Mouse (Mus musculus) layer of hippocampus, adult 2 months (tissue): ENCODE measurements around the gene Tkt. TPM values are rescaled to one million over a fixed set of nuclear protein-coding genes. Genes with fewer than 3 reads are reported as not detected.
"Not testable (repeated sequence)": the region's sequence is repeated elsewhere in the genome, so short reads cannot be mapped to it uniquely, and the experiment has no call there.

Experiments used
- DNase-seq, 2 experiments: peaks; one replicate each; pipeline ENCODE4 v3.0.0; 2022; ENCODE audit warnings: low spot score in 2 of 2
- H3K27ac ChIP-seq: fragments of 200-600 bp; 2 replicates; pipeline ENCODE4 v1.8.1; 2022
- H3K4me3 ChIP-seq: fragments of 200-600 bp; 2 replicates; pipeline ENCODE4 v1.8.1; 2022; ENCODE audit warnings: mild to moderate bottlenecking
- CTCF ChIP-seq: fragments of 200-600 bp; conservative IDR thresholded peaks from 2 replicates; pipeline ENCODE4 v1.8.1; 2022; ENCODE audit warnings: antibody characterized with exemption, mild to moderate bottlenecking, moderate library complexity
- total RNA-seq, 2 experiments: library from RNA; stranded (reverse); gene quantifications; 2 replicates each; pipeline ENCODE4 v1.2.3; 2021

The Tkt gene
- total RNA-seq, 2 experiments from 2014 or later: 162 to 164 TPM

DNA sequence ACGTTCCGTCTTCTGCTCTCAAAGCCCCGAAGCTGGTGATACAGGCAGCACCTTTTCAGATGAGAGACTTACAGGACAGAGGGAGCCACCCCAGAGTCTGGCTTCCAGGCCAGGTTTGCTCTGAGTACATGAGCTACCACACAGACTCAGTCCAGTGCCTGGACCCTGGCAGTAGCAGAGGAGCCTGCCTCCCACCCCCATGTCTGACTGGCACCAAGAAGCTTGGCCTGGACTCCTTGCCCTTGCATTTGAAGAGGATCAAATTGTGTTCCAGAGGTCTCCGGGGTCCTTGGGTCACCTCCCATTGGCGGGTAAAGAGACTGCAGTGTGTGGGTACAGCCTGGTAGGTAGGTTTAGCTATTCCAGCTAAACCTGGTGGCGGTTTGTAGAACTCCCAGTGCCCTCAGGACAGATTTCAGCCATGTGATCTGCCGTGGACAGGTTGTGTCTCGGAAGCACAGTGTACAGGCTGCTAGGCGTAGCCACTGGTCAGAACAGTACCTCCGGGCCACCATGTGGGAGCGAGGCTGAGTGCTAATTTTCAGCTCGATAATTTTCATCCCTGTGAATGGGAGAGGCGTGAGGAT is 12.7 kb downstream of the Tkt start:
- H3K27ac ChIP-seq: no peak overlapping the region
- peak; percentile 17; the same call in 1 of the 2 replicates for TF ChIP-seq CTCF
- H3K4me3 ChIP-seq: no peak overlapping the region
- DNase-seq: no peak

DNA sequence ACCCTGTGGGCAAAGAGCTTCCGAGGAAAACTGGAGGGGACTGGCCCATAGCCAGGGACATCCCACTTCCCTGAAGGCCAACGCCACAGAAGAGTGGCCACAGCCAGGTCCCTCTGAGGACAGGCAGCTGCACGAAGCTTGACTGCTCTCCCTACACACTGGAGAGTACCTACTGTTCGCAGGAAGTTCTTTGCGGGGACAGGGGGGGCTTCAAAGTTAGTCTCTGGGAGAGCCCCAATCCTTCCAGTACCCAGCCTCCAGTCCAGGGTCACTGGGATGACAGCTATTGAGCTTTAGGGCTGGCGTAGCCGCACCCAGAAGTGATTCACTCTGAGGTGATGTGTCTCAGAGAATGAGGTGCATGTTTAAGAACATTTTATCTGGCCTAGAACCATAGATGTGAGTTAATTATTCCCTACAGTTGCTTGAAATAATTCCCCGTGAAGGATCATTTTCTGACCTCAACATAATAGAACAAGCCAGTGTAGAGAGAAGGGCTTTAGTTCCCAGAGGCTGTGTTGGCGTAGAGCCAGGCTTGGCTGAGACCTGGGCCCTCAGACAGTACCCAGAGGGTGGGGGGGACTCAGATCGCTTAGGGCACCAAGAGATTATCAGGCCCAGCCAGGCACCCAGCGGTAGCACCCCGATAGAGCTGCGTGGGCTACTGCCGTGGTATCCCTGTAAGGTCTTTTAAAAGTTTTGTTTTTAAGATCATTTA is 13.5 kb downstream of the Tkt start:
- TF ChIP-seq CTCF: no peak
- no peak for DNase-seq
- H3K4me3 ChIP-seq: no peak overlapping the region
- peak overlapping the region; percentile 20; the same call in 1 of the 2 replicates for H3K27ac ChIP-seq

DNA sequence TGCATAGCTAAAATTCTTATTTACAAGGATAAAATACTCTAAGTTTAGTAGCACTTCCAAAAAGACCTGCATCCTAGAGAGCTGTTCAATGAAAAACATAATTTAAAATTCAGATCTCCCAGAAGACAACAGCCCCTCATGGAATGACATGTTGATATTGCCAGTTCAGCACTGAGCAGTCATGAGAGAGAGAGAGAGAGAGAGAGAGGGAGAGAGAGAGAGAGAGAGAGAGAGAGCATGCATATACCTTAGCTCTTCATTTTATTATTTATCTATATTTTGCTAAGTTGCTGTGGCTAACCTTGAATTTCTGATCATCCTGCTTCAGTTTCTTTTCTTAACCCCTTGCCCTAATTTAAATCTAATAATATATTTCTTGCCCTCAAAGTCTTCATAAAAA is 14.2 kb downstream of the Tkt start:
- DNase-seq: no peak
- Histone ChIP-seq H3K4me3 (no peak overlapping the region), H3K27ac (no peak overlapping the region)
- TF ChIP-seq CTCF: no peak

DNA sequence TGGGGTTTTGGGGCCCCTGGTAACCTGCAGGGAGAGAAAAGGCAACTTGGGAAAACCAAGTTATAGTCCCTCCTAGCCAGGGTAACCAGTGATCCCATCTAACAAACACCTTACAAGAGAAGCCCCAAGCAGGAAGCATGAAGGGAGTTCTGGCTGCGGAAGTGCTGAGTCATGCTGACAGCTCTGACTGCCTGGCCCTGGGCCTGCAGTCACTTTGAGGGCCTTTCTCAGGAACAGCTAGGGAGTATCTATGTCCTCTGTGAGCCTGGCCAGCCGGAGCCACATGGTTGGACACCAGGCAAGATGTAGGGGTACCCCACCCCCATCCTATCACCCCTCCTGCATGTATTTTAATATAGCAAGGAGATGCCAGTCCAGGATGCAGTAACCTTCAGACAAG is 16.3 kb downstream of the Tkt start:
- Histone ChIP-seq H3K4me3 (no peak overlapping the region), H3K27ac (peak overlapping the region; percentile 23; the same call in 1 of the 2 replicates)
- no peak for TF ChIP-seq CTCF
- no peak for DNase-seq

DNA sequence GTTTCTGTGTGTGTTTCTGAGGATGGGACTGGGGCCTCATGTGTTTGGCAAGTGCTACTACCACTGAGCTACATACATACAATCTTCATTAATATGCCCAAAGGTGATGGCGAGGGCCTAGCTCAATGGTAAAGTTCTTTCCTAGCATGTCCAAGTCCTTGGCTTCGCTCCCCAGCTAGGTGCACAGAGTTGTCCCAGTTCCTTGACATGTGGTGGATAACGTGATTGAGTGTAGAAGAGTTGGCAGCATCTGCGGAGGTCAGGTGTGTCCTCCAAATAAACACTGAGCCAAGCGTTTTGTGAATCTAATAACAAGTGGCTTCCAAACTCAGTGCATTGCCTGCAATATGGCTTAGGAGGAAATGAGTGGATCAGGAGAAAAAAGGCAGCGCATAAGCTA is 18.2 kb downstream of the Tkt start:
- TF ChIP-seq CTCF: no peak
- Histone ChIP-seq H3K4me3 (no peak overlapping the region), H3K27ac (no peak overlapping the region)
- DNase-seq: no peak

DNA sequence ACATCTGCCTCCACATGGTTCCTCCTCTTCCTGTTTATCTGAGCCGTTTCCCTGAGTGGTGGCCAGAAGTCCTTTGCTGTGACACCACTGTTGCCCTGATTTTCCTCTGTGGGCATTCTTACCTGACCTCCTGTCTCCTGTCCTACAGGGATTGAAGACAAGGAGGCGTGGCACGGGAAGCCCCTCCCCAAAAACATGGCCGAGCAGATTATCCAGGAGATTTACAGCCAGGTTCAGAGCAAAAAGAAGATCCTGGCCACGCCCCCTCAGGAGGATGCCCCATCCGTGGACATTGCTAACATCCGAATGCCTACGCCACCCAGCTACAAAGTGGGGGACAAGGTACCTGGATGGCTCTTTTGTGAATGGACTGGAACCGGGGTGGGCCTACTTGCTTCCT is 19.9 kb downstream of the Tkt start:
- DNase-seq: no peak
- Histone ChIP-seq H3K27ac (no peak overlapping the region), H3K4me3 (no peak overlapping the region)
- no peak for TF ChIP-seq CTCF

DNA sequence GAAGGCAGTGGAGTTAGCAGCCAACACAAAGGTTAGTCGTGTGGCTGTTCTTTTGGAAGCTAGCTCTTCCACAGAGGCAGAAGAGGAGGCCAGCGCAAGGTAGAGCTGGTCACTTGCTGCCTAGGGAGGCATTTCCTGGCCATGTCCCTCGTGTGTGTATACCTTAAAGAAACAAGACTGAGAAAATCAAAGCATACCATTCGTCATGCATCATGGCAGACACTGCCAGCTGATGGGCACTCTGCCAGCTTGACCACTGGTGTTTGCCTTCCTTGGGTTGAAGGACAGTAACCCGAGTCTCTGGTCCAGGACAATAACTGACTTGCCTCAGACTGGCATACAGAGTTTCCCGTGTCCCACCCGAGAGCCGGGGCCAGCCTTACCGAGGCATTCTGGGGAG is 22.1 kb downstream of the Tkt start:
- no peak overlapping the region for H3K4me3 ChIP-seq
- TF ChIP-seq CTCF: no peak
- DNase-seq: no peak
- H3K27ac ChIP-seq: no peak overlapping the region

- no peak for TF ChIP-seq CTCF
- no peak for DNase-seq
- Histone ChIP-seq H3K27ac (no peak overlapping the region), H3K4me3 (no peak overlapping the region)
Observed at GRCm38 (mm10) chr14:30572253-30572652, 24.1 kb downstream of the Tkt start.

DNA sequence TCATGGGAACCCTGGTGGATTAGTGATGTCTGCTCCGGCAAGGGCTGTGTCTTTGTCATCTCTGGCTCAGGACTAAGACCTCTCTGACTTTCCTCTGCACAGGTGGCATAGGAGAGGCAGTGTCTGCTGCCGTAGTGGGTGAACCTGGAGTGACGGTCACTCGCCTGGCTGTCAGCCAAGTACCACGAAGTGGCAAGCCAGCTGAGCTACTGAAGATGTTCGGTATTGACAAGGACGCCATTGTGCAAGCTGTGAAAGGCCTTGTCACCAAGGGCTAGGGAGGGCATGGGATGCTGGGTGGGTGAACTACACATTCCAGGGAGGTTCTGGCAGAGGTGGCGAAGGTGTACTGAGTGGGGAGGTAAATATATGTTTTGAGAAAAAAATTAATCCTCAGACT is 25.1 kb downstream of the Tkt start:
- H3K4me3 ChIP-seq: no peak overlapping the region
- no peak overlapping the region for H3K27ac ChIP-seq
- no peak for DNase-seq
- no peak for TF ChIP-seq CTCF

DNA sequence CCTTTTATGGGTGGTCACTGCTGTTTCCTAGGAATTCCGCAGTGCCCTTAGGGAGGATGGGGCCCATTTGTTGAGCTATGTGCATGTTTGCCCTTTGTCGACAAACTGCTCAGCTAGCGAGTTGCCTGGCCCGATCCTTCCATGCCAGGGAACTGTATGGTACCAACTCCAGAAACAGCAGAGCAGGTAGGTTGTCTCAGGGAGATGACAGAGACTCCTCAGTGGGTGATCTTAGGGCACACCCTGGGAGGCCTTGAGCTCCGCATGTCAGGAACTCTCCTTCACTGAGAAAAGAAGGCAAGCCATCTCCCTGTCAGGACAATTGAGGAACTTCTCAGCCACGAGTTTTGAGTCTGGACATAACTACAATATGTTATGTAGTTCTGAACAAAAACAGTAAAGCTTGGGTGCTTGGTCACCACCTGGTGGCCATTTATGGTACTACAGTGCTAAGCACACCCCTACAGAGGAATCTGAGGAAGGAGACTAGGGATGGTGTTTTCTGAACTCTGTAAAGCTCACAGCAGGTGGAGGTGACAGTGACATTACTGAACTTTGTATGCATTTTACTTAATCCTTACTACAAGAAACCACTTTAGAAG is 25.9 kb downstream of the Tkt start:
- Histone ChIP-seq H3K27ac (no peak overlapping the region), H3K4me3 (no peak overlapping the region)
- TF ChIP-seq CTCF: peak; percentile 100
- DNase-seq: peak; percentile 69 to 83

GRCm38 (mm10) chr14:30575791-30576190 is 27.6 kb downstream of the Tkt start:
- no peak for DNase-seq
- H3K4me3 ChIP-seq: no peak overlapping the region
- TF ChIP-seq CTCF: no peak
- no peak overlapping the region for H3K27ac ChIP-seq

DNA sequence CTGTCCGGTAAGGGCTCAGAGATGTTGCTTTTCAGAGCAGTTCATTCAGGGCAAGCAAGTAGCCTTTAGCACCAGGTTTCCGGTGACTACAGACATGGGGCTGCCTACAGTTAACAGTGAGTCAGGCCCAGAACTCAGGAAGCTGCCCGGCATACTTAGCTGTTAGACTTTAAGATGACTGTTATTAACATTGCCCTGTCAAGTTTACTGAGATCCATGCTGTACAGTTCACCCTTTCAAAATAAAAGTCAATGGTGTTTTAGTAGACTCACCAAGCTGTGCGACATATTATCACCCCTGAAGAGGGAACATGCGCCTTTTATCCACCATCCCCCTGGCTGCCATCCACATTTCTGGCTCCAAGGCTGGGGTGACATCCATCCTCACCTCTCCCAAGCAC is 28.1 kb downstream of the Tkt start:
- TF ChIP-seq CTCF: no peak
- Histone ChIP-seq H3K4me3 (no peak overlapping the region), H3K27ac (no peak overlapping the region)
- no peak for DNase-seq

DNA sequence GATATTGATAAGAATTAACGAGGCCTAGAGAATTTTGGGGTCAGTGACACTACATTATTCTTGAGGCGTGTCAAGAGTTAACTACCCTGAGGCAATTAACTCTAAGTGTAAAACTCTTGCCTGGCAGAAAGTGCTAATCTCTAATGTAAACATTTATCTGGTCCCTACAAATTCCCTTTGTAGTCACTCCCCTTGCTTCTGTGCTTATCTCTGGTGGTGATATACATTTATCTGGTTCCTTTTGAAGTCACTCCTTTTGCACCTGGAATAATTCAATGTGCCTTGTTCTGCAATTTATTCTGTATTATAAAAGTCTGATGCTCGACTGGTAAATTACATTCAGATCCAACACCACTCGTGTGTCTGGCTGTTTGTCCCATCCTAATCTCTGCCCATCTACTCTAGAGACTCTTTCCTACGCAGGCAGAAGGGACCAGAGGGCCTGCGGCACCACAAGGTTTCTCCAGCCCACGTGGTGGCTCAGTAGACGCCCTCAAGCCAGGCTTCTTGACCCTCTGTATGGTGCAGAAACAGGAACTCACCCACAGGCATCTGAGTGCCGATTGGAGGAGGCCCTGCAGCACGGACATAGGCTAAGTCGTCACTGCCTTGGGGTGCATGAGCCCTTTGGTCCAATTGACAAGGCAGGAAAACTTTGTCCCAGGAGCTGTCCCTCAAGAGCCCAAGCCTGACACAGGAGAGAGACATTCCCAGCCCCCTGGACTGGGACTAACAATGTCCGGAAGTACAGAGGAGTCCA is 29.3 kb downstream of the Tkt start:
- not testable (repeated sequence) for H3K27ac ChIP-seq, H3K4me3 ChIP-seq, DNase-seq
